Mouse (Mus musculus) common myeloid progenitor, adult 5-6 weeks (primary cell): ENCODE measurements around the gene Aoah. TPM values are rescaled to one million over a fixed set of nuclear protein-coding genes. Genes with fewer than 3 reads are reported as not detected.

ENCODE experiments used
- ATAC-seq: replicated peaks from 2 replicates; pipeline ENCODE4 v1.8.0; 2016; ENCODE audit warnings: low read depth, mild to moderate bottlenecking, moderate TSS enrichment, inconsistent platforms; ENCODE audit not compliant: poor library complexity, severe bottlenecking
- total RNA-seq: library from RNA; stranded (forward); fragments of 200-1000, 187-1606 nt; gene quantifications from 2 replicates; pipeline ENCODE4 v1.2.3, GENCODE M21; 2017

Gene Aoah
- total RNA-seq, 1 experiment from 2014 or later: 1.3 TPM

DNA sequence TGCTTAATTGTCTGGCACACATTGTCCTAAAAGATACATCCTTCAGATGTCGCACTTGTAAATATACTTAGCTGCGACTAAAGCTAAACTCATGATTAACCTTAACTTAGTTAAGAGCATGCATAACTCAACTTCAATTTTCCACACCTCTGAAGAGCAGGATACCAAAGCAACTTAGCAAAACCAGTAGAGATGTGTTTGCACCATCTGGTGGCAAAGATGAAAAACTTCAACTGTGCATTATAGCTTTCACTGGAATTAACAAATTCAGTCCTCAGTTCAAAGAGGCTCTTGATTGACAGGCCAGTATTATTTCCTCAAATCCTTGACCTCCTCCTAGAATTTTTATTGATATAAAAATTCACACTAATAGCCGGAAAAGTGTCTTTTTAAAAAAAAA lies 241.1 kb downstream of the Aoah start:
- ATAC-seq: 0 out of 2 replicates have a peak, but pooled peaks have one; percentile 45

DNA sequence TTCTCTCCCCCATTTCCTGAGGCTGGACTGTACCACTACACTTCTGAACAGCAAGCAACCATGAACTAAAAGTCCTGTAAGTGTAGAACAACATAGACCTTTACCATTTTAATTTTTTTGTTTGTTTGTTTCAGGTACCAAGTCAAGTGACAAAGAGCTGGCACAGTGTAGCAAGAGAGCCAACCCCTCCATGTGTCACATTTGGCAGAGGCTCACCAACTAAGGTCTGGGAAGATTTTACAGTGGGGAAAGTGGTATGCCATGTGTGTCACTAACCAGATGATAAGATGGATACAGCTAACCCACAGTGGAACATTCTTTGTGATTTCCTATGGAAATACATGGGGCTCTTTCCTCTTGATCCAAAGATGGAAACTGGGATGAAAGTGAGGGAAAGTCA lies 242.1 kb downstream of the Aoah start:
- ATAC-seq: no peak

DNA sequence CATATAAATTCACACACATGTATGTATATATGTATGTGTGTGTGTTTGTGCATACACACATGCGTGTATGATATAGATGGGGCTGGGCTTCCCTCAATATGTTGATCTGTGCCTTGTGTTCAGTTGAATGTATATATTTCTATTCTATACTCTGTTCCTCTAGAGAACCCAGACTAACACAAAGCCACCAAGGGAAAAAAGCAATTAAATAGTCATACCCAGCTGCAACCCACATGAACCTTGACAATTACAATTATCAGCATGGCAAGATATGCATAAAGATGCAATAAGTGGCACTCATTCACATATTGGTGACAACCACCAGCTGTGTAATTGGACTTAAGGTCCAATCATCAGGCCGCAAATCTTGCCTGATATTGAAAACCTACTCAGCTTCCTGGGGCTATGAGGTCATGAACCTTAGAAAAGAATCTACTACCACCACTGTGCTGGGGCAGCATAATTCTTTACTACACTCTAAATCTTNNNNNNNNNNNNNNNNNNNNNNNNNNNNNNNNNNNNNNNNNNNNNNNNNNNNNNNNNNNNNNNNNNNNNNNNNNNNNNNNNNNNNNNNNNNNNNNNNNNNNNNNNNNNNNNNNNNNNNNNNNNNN lies 246.8 kb downstream of the Aoah start:
- ATAC-seq: no peak

DNA sequence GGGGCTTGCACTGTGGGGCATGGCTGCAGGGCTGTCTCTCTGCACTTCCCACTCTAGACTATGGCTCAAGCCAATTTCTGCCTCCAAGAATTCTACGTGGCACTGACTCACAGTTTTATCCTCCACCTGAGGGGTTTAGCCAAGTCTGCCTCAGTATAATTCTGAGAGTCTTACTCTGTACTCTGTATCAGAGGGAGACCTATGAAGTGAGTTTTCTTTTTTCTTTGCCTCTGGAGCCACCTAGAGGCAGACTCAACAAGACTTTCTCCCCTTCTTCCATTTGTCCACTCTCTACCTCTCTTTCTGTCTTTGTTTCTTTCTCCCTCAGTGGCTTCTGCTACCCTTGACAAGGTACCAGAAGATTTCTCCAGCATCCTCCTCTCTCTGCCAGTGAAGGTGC lies 256.2 kb downstream of the Aoah start:
- ATAC-seq: no peak

DNA sequence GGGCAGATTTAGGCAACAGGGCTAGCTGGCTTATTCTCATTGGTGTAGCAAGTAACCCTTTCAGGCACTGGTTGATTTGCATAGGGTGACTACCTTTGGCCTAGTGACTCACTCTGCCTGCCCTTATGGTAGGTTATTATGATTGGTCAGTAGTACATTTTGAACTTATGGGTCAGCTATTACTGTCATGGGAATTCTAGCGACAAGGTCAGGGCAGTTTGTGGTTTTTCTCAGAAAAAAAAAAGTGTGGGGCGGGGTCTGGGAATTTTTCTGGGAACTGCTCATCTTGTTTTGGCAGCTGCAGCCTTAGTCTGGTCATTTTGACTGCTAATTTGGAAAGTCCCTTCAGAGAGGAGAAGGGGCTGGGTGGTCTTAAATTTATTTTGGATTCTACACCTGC lies 272.1 kb downstream of the Aoah start:
- ATAC-seq: no peak

DNA sequence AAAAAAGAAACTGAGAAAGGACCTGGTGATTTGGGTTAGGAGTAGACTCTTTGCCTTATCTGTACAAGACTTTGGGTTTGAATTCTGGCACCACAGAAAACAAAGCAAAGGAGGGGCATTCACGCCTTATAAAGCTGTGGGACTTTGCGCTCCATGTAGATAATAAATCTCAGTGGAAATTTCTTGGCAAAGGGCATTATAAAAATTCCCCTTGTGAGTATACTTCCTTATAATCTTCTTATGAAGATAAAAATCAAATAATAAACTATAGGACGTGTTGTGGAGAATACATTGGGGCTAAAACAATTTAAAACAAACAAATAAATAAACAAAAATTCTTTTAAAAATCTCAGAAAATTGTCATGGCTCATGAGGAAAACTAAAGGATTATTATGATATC lies 280.9 kb downstream of the Aoah start, which contains the start of gene Olfr1370:
TSS of gene Olfr1370 (minus strand) at position 101 of the 400 bp plus-strand sequence.
- no peak for ATAC-seq

DNA sequence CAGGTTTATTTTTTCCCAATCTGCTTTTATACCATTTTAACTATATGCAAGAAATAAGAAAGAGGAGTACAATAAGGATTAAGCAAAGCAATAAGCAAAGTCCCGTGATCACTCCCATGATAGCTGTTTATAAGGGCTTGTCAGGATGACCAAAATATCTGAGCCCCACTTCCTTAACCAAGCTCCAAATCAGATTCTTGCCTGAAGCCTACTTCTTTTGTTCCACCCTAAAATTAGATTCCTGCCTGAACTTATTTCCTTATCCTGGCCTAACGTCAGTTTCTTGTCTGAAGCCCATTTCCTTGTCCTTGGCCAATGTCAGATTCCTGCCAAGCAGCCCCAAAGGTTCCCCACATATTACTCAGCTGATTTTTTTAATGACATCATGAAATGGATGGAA lies 288.8 kb downstream of the Aoah start:
- no peak for ATAC-seq
